Mouse (Mus musculus): ENCODE measurements around the gene Acss1.
A peak's percentile ranks its signal among the peaks of the same experiment; 100 is the strongest.

Gene Acss1

DNA sequence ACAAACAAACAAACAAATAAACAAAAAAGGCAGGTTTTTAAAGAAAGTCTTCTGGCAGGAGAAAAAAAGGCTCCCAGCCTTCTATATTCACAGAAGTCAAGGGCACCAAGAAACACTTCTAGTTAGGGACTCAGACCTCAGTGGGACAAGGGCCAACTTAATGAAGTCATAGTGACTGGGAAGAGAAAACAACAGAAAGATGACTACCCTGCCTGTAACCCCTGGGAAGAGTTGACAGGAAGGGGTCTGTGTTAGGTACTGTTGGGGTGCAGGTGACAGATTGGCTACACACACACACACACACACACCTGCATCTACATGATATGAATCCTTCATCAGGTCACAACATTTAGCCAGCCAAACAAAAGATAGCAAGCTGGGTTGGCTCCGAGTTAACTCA, 25.1 kb downstream of the Acss1 start:
- no peak for DNase-seq (ENCODE audit: low spot score in 2 of 2)

GRCm38 (mm10) chr2:150638370-150638733, 29.9 kb downstream of the Acss1 start:
- DNase-seq (ENCODE audit: low spot score in 2 of 2) = no peak

DNA sequence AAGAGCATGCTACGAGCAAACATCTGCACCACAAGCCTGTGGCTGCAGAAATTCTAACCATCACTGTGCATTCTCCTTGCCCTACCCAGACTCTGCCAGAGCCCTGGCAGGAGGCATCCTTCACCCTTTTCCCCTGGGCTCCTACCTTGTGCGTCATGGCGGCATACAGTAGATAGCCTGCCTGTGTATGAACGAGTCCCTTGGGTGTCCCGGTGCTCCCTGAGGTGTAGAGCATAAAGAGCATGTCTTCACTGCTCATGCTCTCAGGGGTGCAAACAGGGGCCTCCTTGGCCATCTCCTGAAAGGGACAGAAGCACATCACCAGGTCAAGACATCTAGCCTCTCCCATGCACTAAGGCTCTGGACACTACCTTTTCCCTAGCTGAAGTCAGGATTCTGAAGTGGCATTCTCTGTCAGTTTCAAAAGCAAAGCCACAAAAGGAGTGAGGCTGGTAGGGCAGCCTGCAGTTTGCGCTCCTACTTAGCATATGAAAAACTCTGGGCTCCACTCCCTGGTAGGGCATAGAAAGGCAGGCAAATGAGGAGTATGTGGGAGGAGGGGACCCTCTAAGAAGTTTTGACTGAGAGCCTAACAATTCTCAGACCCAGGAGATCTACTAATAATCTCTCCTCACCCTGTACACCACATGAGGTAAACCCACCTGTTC, 30.5 kb downstream of the Acss1 start:
- DNase-seq (ENCODE audit: low spot score in 2 of 2) = no peak

GRCm38 (mm10) chr2:150635877-150636446, 32.3 kb downstream of the Acss1 start:
- no peak for DNase-seq (ENCODE audit: low spot score in 2 of 2)

- DNase-seq (ENCODE audit: low spot score in 2 of 2) = no peak
These were observed 39.0 kb downstream of the Acss1 start for GRCm38 (mm10) chr2:150629255-150629654.

DNA sequence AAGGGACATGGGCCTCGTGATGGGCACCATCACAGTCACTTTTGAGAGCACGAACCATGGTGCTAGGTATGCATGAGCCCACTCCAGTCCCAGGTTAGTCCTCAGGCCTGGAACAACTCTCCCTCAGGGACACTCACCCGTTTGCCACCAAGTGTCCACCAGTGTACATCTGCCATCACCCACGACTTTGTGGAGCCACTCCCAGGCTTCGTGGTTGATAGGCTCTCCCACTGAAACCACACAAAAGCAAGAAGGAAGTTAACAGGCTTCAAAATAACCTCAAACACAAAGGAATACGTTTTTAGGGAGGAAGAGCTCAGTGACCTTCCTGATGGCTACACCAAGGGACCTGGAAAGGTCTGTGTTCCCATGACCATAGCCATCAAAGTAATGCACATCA, 41.2 kb downstream of the Acss1 start:
- DNase-seq (ENCODE audit: low spot score in 2 of 2) = no peak

- DNase-seq (ENCODE audit: low spot score in 2 of 2) = no peak
These were observed 43.4 kb downstream of the Acss1 start for GRCm38 (mm10) chr2:150624926-150625325.

DNA sequence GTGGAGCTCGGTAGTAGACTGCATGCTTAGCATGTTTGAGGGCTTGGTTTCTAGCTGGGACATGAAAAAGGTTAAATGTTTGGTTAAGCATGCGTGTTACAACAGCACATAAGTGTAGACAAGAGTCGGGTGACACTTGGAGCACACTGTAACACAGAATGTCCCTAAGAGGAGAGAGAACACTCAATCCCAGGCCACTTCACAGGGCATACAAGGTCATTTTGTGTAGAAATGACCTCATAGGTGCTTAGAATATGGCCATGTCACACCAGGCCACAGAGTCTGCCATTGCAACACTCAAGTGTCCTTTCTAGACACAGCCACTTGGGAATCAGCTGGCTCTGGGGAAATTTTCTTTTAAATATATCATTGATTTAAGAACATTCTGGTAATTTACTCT, 44.3 kb downstream of the Acss1 start:
- DNase-seq (ENCODE audit: low spot score in 2 of 2) = no peak

DNA sequence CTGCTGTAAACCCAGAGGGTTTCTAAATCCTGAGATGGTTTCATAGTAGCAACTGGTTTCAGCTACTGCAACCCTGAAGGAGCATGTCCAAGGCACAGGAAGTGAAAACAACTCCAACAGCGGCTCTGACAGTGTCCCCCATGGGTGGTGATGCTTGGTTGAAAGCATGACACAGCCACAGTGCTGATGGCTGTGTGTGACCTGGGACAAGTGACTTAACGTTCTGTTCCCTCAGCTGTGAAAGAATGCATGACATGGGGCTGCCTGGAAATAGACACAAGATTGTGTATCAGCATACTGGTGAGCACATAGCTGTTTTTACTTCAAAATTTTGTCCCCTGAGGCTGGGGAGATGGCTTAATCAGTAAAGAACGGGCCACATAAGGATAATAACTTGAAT, 46.6 kb downstream of the Acss1 start:
- no peak for DNase-seq (ENCODE audit: low spot score in 2 of 2)

GRCm38 (mm10) chr2:150610097-150610496, 58.2 kb downstream of the Acss1 start:
- DNase-seq (ENCODE audit: low spot score in 2 of 2) = no peak

GRCm38 (mm10) chr2:150608872-150609560, 59.3 kb downstream of the Acss1 start:
- DNase-seq (ENCODE audit: low spot score in 2 of 2) = peak; percentile 76 to 82

DNA sequence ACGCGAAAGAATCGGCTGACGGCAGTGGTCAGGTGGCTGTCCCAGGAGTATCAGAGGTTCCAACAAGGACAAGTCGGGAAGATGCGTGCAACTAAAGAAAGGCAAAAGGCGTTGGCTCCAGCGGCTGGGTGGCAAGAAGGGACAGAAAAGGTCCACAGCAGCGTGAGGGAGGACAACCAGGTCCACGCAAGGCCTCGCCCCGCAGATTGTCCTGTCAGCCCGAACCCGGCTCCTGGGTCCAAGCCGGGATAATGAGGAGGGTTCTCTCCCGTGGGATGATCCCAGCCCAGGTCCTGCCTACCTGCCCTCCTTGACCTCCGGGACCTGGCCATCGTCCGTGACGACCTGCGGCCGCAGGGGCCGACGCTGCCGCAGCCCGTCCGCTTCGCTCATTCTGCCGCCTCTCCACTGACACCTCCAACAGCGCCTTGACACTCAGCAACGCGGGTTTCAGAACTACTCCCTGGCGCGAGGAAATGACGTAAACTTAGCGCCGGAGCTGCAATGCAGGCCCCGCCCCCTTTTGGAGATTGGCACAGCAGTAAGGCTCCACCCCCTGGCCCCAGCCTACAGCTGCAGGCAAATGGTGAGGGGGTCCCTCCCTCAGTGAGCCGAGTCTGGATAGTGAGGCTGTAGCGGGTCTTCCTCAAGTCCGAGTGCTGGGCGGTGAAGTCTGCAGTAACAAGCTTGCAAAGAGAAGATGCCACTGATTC, 60.1 kb downstream of the Acss1 start, which contains the start of gene Apmap:
Gene Apmap (minus strand): TSS at position 481 of the 713 bp plus-strand sequence.
- peak; percentile 98 for DNase-seq (ENCODE audit: low spot score in 2 of 2)

DNA sequence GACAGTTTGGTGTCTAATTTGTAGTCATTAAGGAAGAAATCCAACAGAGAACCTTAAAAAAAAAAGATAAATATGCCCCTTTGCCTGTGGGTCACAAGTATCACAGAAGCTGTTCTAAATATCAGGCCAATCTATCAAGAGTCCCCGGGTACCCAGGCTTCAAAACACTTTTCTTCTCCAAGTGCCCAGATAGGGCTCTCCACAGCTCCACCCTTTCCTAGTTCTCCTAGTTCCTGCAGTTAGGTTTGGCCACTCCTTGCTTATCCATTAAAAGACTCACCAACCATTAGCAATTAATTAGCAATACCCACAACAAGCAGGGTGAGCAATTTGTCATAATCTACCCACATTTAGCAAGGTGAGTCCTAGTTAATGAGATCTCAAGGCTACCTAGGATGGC, 61.2 kb downstream of the Acss1 start:
- no peak for DNase-seq (ENCODE audit: low spot score in 2 of 2)

DNA sequence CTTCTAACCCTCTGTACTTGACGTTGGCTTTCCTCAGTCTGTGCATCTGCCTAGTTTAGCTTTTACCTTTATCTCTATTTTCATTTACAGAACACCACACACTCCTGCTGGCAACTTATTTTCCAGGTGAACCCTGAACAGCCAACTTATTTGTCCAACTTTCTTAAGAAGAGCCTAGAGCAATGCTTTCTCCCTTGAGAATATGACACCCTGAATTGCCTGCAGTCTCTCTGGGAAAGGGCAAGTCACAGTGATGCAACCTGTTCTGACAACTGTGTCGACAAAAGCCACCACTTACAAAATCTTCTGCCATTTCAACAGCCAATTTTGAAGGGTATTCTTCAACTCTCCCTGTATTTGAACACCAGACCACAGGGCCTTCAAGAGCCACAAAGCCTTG, 63.5 kb downstream of the Acss1 start:
- DNase-seq (ENCODE audit: low spot score in 2 of 2) = no peak

DNA sequence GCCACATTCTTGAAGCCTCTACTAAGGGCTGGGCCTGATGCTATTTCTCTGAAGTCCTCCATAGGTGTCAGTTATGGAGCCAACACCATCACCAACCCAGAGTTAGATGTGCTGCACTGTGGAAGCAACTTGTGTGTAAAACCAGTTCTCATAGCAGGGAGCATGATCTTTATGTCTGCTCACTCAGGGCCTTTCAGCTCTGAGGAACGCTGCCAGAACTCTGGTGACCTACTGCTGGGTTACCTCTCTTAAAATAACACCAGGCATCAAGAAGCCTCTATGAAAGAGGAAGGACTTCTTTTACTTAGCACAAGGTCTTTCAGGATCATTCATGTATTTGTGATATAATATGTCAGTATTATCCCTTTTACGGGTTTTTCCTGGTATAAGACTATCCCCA, 66.1 kb downstream of the Acss1 start:
- no peak for DNase-seq (ENCODE audit: low spot score in 2 of 2)

DNA sequence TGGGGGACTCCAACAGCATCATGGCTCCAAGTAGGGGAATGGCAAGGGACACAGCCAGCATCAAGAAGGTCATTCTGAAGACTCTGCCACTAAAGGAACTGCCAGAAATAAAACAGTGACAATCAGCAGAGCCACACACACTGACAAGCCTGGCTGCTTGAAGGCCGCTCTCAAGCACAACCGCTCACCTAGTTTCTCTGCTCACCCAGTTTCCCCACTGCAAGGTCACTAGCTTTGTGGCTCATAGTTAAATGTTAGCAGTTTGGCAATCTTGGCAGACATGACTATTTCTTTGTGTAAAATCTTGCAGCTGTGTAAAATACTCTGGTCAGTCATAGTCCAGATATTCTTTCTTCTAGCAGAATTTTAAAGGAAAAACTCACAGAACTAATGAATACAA, 68.0 kb downstream of the Acss1 start:
- no peak for DNase-seq (ENCODE audit: low spot score in 2 of 2)

- DNase-seq (ENCODE audit: low spot score in 2 of 2) = no peak
These were observed 72.7 kb downstream of the Acss1 start for GRCm38 (mm10) chr2:150595411-150596190.

DNA sequence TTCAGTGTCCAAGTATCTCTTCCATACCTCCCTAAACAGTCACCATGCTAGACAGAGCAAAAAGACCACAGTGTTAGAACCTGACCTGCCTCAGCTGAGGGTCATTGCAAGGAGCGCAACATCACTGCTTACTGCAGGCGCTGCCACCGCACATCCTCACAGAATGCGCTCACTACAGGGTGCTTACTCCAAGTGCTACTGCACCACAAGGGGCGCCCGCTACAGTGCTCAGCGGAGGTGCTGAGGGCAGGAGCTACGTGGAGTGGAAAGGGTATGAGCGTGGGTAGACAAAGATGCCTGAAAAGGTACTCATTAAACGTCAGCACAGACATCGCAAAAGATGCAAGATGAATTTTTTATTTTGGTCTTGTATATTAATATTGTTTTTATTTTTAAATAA, 79.2 kb downstream of the Acss1 start:
- no peak for DNase-seq (ENCODE audit: low spot score in 2 of 2)

GRCm38 (mm10) chr2:150579628-150580027, 88.7 kb downstream of the Acss1 start:
- no peak for DNase-seq (ENCODE audit: low spot score in 2 of 2)

DNA sequence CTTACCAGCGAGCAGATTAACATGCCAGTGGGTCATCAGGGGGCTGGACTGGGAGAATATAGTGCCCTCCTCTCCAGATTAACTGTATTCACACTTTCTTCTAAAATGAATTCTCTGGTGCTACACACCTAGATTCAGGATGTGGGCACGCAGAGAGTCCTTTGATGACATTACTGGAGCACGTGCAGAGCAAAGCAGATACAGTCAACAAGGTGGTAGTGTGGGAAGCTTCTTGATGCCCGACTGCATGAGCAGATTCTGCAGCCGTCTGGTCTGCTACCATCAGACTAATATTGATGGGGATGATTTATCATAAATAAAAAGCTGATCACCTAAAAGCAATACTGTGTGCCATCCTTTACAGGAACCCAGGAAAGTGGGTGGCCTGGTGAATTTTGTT, 89.7 kb downstream of the Acss1 start:
- DNase-seq (ENCODE audit: low spot score in 2 of 2) = peak in 1 of 2 experiments; percentile 13

DNA sequence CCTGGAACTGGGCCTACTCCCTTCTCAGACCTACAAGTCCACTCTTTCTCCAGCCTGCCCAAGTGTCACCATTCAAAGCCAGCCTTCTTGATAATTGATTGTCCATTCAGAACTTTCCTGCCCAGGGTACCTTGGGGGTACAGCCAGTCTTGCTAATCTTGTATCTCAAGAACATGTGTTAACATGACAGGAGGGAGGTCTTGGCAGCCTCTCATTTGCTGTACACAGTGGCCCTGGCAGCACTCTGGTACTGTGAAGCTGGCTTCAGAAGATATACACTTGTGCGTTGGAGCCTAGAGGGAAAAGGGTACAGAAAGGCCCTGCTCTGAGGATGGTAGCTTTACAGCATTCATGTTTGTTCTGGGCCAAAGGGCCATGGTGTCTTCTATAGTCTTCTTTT, 92.0 kb downstream of the Acss1 start:
- DNase-seq (ENCODE audit: low spot score in 2 of 2) = no peak

GRCm38 (mm10) chr2:150572463-150572862, 95.8 kb downstream of the Acss1 start:
- DNase-seq (ENCODE audit: low spot score in 2 of 2) = no peak

Measured in right cerebral cortex, postnatal 10 days (tissue).